Mouse (Mus musculus): Measurements from ENCODE around the gene Gm10190. TPM values are rescaled to one million over a fixed set of nuclear protein-coding genes. Genes with fewer than 3 reads are reported as not detected.

Gene Gm10190
- total RNA-seq, 2 experiments from 2014 or later, result not detected

Other genes starting within 250 kb of the Gm10190 start
- 5.9 and 7.6 TPM in 2 replicates for gene Galm, start 246.1 kb downstream of the Gm10190 start, total RNA-seq (2015)
- gene Galm, start 246.1 kb downstream of the Gm10190 start, total RNA-seq (2017), result 4.5 and 6.7 TPM in 2 replicates
- gene Srsf7, start 166.2 kb downstream of the Gm10190 start, total RNA-seq (2015), result 538 and 545 TPM in 2 replicates
- gene Srsf7, start 166.2 kb downstream of the Gm10190 start, total RNA-seq (2017), result 490 and 575 TPM in 2 replicates
- gene Ttc39d, start 166.1 kb downstream of the Gm10190 start, total RNA-seq (2015), result not detected in 2 replicates
- not detected in 2 replicates for gene Ttc39d, start 166.1 kb downstream of the Gm10190 start, total RNA-seq (2017)
- 44.5 and 47.4 TPM in 2 replicates for gene Gemin6, start 149.1 kb downstream of the Gm10190 start, total RNA-seq (2015)
- 44.8 and 51.5 TPM in 2 replicates for gene Gemin6, start 149.1 kb downstream of the Gm10190 start, total RNA-seq (2017)
- gene Morn2, start 83.3 kb downstream of the Gm10190 start, total RNA-seq (2015), result 8.9 and 13.4 TPM in 2 replicates
- gene Morn2, start 83.3 kb downstream of the Gm10190 start, total RNA-seq (2017), result 7.1 and 14.9 TPM in 2 replicates
- 9.2 and 11.3 TPM in 2 replicates for gene Dhx57, start 83.1 kb downstream of the Gm10190 start, total RNA-seq (2015)
- 10.2 and 15.3 TPM in 2 replicates for gene Dhx57, start 83.1 kb downstream of the Gm10190 start, total RNA-seq (2017)
- gene Arhgef33, start 66.1 kb downstream of the Gm10190 start, total RNA-seq (2015), result 0.35 TPM in 1 of 2 replicates, not detected in the other
- gene Arhgef33, start 66.1 kb downstream of the Gm10190 start, total RNA-seq (2017), result 1.7 TPM in 1 of 2 replicates, not detected in the other
- gene Sos1, start 106.9 kb upstream of the Gm10190 start, total RNA-seq (2015), result 21.1 and 22.9 TPM in 2 replicates
- gene Sos1, start 106.9 kb upstream of the Gm10190 start, total RNA-seq (2017), result 5.7 and 9.0 TPM in 2 replicates
- 0.47 and 0.54 TPM in 2 replicates for gene Cdkl4, start 204.3 kb upstream of the Gm10190 start, total RNA-seq (2015)
- gene Cdkl4, start 204.3 kb upstream of the Gm10190 start, total RNA-seq (2017), result 0.17 and 0.75 TPM in 2 replicates